Mouse (Mus musculus) E14TG2a.4 (cell line): ENCODE results near the gene Rin2.
A peak's percentile ranks its signal among the peaks of the same experiment; 100 is the strongest.

Source experiments
- CTCF ChIP-seq: conservative IDR thresholded peaks from 2 replicates; pipeline ENCODE4 v1.5.1; 2014; ENCODE audit warnings: low read length
- NANOG ChIP-seq: IDR thresholded peaks from 2 replicates; pipeline ENCODE4 v1.6.1; 2014; ENCODE audit warnings: borderline replicate concordance, low read length, mixed read lengths
- POU5F1 ChIP-seq: IDR thresholded peaks from 2 replicates; pipeline ENCODE4 v1.6.1; 2014; ENCODE audit warnings: low read length, borderline replicate concordance

- peak; percentile 77 for TF ChIP-seq CTCF
- TF ChIP-seq POU5F1 = no peak
- no peak for TF ChIP-seq NANOG
Observed at GRCm38 (mm10) chr2:145794318-145794954, 119.4 kb downstream of the Rin2 start.
